Mouse (Mus musculus): ENCODE data around the gene Golga2. TPM values are rescaled to one million over a fixed set of nuclear protein-coding genes. Genes with fewer than 3 reads are reported as not detected.

The Golga2 gene
- polyA plus RNA-seq, 1 experiment from 2014 or later: 25.6 TPM

- WGBS: 91% methylated on average over 11 of the region's 11 CpGs
- Histone ChIP-seq H3K4me1 (peaks cover 14% of the 10 kb centered on the region), H3K27me3 (no peaks in the 10 kb centered on the region), H3K36me3 (peaks cover 67% of the 10 kb centered on the region), H3K4me2 (no peak overlapping the region), H3K9me3 (no peaks in the 10 kb centered on the region), H3K4me3 (no peak overlapping the region), H3K27ac (no peak overlapping the region), H3K9ac (no peak overlapping the region)
- no peak for ATAC-seq (ENCODE audit: insufficient number of reproducible peaks, insufficient read depth, low FRiP score, low TSS enrichment, low read depth)
Observed at GRCm38 (mm10) chr2:32256273-32256672, 30.9 kb upstream of the Golga2 start.

GRCm38 (mm10) chr2:32258887-32259533, 28.2 kb upstream of the Golga2 start:
- Histone ChIP-seq H3K4me3 (peak overlapping the region; percentile 90), H3K36me3 (peaks cover 40% of the 10 kb centered on the region), H3K9ac (peak overlapping the region; percentile 90), H3K27ac (peak overlapping the region; percentile 39; the same call in 1 of the 2 replicates), H3K9me3 (no peaks in the 10 kb centered on the region), H3K27me3 (no peaks in the 10 kb centered on the region), H3K4me1 (peaks cover 14% of the 10 kb centered on the region), H3K4me2 (peak overlapping the region; percentile 83)
- 61% methylated on average over 6 of the region's 6 CpGs for WGBS
- no peak for ATAC-seq (ENCODE audit: insufficient number of reproducible peaks, insufficient read depth, low FRiP score, low TSS enrichment, low read depth)

GRCm38 (mm10) chr2:32259657-32260417, 27.3 kb upstream of the Golga2 start, which contains the start of gene Uck1:
TSS of gene Uck1 (minus strand) at chr2:32260159.
- Histone ChIP-seq H3K4me3 (peak within 1 kb of the TSS; percentile 90), H3K27me3 (no peaks in the 10 kb centered on the region), H3K9ac (peak within 1 kb of the TSS; percentile 90), H3K4me2 (peak within 1 kb of the TSS; percentile 83), H3K27ac (peak within 1 kb of the TSS; percentile 39; the same call in 1 of the 2 replicates), H3K36me3 (peaks cover 32% of the 10 kb centered on the region), H3K4me1 (peaks cover 14% of the 10 kb centered on the region), H3K9me3 (no peaks in the 10 kb centered on the region)
- ATAC-seq (ENCODE audit: insufficient number of reproducible peaks, insufficient read depth, low FRiP score, low TSS enrichment, low read depth): peak; percentile 66
- 1% methylated on average over 59 of the region's 59 CpGs for WGBS

GRCm38 (mm10) chr2:32260635-32261034, 26.5 kb upstream of the Golga2 start:
- H3K27ac ChIP-seq: no peak overlapping the region
- ATAC-seq (ENCODE audit: insufficient number of reproducible peaks, insufficient read depth, low FRiP score, low TSS enrichment, low read depth): no peak
- H3K9me3 ChIP-seq: no peaks in the 10 kb centered on the region
- peak overlapping the region; percentile 90 for H3K4me3 ChIP-seq
- H3K27me3 ChIP-seq: no peaks in the 10 kb centered on the region
- peaks cover 14% of the 10 kb centered on the region for H3K4me1 ChIP-seq
- H3K36me3 ChIP-seq: peaks cover 29% of the 10 kb centered on the region
- peak overlapping the region; percentile 83; the same call in 1 of the 2 replicates for H3K4me2 ChIP-seq
- 33% methylated on average over 4 of the region's 4 CpGs for WGBS
- no peak overlapping the region for H3K9ac ChIP-seq

- H3K4me2 ChIP-seq: no peak overlapping the region
- H3K9ac ChIP-seq: no peak overlapping the region
- H3K27me3 ChIP-seq: no peaks in the 10 kb centered on the region
- peaks cover 42% of the 10 kb centered on the region for H3K36me3 ChIP-seq
- H3K4me3 ChIP-seq: no peak overlapping the region
- ATAC-seq (ENCODE audit: insufficient number of reproducible peaks, insufficient read depth, low FRiP score, low TSS enrichment, low read depth): no peak
- WGBS: 80% methylated on average over 3 of the region's 3 CpGs
- H3K9me3 ChIP-seq: no peaks in the 10 kb centered on the region
- H3K4me1 ChIP-seq: no peaks in the 10 kb centered on the region
- H3K27ac ChIP-seq: no peak overlapping the region
Observed at GRCm38 (mm10) chr2:32275823-32276222, 11.4 kb upstream of the Golga2 start.

- Histone ChIP-seq H3K27ac (no peak overlapping the region), H3K27me3 (no peaks in the 10 kb centered on the region), H3K9ac (no peak overlapping the region), H3K4me1 (peaks cover 8% of the 10 kb centered on the region), H3K4me3 (no peak overlapping the region), H3K36me3 (peaks cover 77% of the 10 kb centered on the region), H3K9me3 (no peaks in the 10 kb centered on the region), H3K4me2 (no peak overlapping the region)
- no peak for ATAC-seq (ENCODE audit: insufficient number of reproducible peaks, insufficient read depth, low FRiP score, low TSS enrichment, low read depth)
- 86% methylated on average over 2 of the region's 2 CpGs for WGBS
Observed at GRCm38 (mm10) chr2:32282289-32282688, 4.9 kb upstream of the Golga2 start.

- WGBS: 93% methylated on average over 1 of the region's 1 CpGs
- Histone ChIP-seq H3K27ac (no peak overlapping the region), H3K36me3 (peaks cover 72% of the 10 kb centered on the region), H3K4me2 (no peak overlapping the region), H3K4me1 (peaks cover 8% of the 10 kb centered on the region), H3K4me3 (no peak overlapping the region), H3K9ac (no peak overlapping the region), H3K27me3 (no peaks in the 10 kb centered on the region), H3K9me3 (no peaks in the 10 kb centered on the region)
- no peak for ATAC-seq (ENCODE audit: insufficient number of reproducible peaks, insufficient read depth, low FRiP score, low TSS enrichment, low read depth)
Observed at GRCm38 (mm10) chr2:32282727-32283126, 4.5 kb upstream of the Golga2 start.

GRCm38 (mm10) chr2:32283986-32284385, 3.2 kb upstream of the Golga2 start:
- Histone ChIP-seq H3K9me3 (no peaks in the 10 kb centered on the region), H3K4me3 (no peak overlapping the region), H3K4me2 (no peak overlapping the region), H3K27ac (no peak overlapping the region), H3K36me3 (peaks cover 60% of the 10 kb centered on the region), H3K4me1 (peaks cover 12% of the 10 kb centered on the region), H3K9ac (no peak overlapping the region), H3K27me3 (no peaks in the 10 kb centered on the region)
- 91% methylated on average over 3 of the region's 3 CpGs for WGBS
- no peak for ATAC-seq (ENCODE audit: insufficient number of reproducible peaks, insufficient read depth, low FRiP score, low TSS enrichment, low read depth)

- peaks cover 22% of the 10 kb centered on the region for H3K4me1 ChIP-seq
- H3K27ac ChIP-seq: peak within 1 kb of the TSS; percentile 79
- peak within 1 kb of the TSS; percentile 86 for H3K4me2 ChIP-seq
- peak; percentile 98 for ATAC-seq (ENCODE audit: insufficient number of reproducible peaks, insufficient read depth, low FRiP score, low TSS enrichment, low read depth)
- H3K36me3 ChIP-seq: peaks cover 32% of the 10 kb centered on the region
- no peaks in the 10 kb centered on the region for H3K27me3 ChIP-seq
- H3K9ac ChIP-seq: peak within 1 kb of the TSS; percentile 94
- H3K4me3 ChIP-seq: peak within 1 kb of the TSS; percentile 88
- WGBS: 0% methylated on average over 40 of the region's 41 CpGs
- no peaks in the 10 kb centered on the region for H3K9me3 ChIP-seq
Observed at GRCm38 (mm10) chr2:32287923-32288367, 761 bp downstream of the Golga2 start, which contains the start of gene Swi5. TSS of gene Swi5 (minus strand) at chr2:32288075.

GRCm38 (mm10) chr2:32288371-32288931, 1.3 kb downstream of the Golga2 start:
- ATAC-seq (ENCODE audit: insufficient number of reproducible peaks, insufficient read depth, low FRiP score, low TSS enrichment, low read depth): peak; percentile 60; the same call in 1 of the 2 replicates
- Histone ChIP-seq H3K36me3 (peaks cover 35% of the 10 kb centered on the region), H3K4me3 (peak overlapping the region; percentile 88), H3K9me3 (no peaks in the 10 kb centered on the region), H3K27me3 (no peaks in the 10 kb centered on the region), H3K4me2 (peak overlapping the region; percentile 84), H3K27ac (peak overlapping the region; percentile 66), H3K9ac (peak overlapping the region; percentile 85), H3K4me1 (peaks cover 22% of the 10 kb centered on the region)
- 1% methylated on average over 26 of the region's 29 CpGs for WGBS

- H3K4me2 ChIP-seq: peak overlapping the region; percentile 84
- no peak overlapping the region for H3K27ac ChIP-seq
- no peaks in the 10 kb centered on the region for H3K27me3 ChIP-seq
- no peak for ATAC-seq (ENCODE audit: insufficient number of reproducible peaks, insufficient read depth, low FRiP score, low TSS enrichment, low read depth)
- H3K9me3 ChIP-seq: no peaks in the 10 kb centered on the region
- H3K9ac ChIP-seq: no peak overlapping the region
- H3K4me1 ChIP-seq: peaks cover 22% of the 10 kb centered on the region
- peak overlapping the region; percentile 88 for H3K4me3 ChIP-seq
- peaks cover 33% of the 10 kb centered on the region for H3K36me3 ChIP-seq
Observed at GRCm38 (mm10) chr2:32289578-32289977, 2.4 kb downstream of the Golga2 start.
